Mouse (Mus musculus): Measurements from ENCODE around the gene Rpl36.
"Not testable (repeated sequence)": the region's sequence is repeated elsewhere in the genome, so short reads cannot be mapped to it uniquely, and the experiment has no call there.

GRCm38 (mm10) chr17:56612565-56612939, 664 bp upstream of the Rpl36 start:
- not testable (repeated sequence) for TF ChIP-seq CTCF (conservative IDR thresholded peaks at IDR 0.05; ENCODE audit: low read length); NANOG (IDR thresholded peaks at IDR 0.05; ENCODE audit: borderline replicate concordance, low read length)
